ENCODE assay signal across 7 mouse cellular contexts in the genomic region with DNA sequence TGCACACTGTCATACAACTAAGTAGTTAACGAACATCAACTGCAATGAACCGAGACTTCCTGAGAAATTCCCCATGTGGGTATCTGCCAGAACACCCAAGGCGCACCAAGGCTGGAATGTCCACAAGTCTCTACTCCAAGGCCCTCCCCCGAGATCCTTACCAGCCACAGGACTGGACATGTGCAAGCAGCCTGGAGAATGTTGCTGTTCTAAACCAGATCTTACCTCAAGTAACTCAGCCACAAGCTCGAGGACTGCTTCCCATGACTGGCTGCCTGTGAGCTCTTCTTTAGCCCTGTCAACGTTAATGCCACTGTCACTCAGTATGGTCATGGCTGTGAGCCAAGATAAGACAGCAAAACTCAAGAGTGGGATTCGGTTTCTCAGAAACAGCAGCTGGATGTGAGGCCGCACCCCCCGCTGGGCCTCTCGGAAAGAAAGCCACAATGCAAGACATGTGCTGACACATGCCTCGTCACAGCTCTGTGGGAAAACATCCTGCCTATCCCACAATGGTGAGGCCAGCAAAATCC. TPM values are rescaled to one million over a fixed set of nuclear protein-coding genes. Genes with fewer than 3 reads are reported as not detected.
DNase-seq lines count a peak whose midpoint lies in the region; ATAC-seq lines count a peak whose summit lies in the region.

No protein-coding gene starts in this region.

- WGBS in midbrain, embryonic 14.5 days, result 55% methylated on average over 11 of the region's 11 CpGs

- H3K27me3 ChIP-seq in midbrain, embryonic 14.5 days (ENCODE audit: control insufficient read depth, insufficient read depth, low read length), result no peaks in the 10 kb centered on the region

- 0 out of 2 replicates have a peak, but pooled peaks cover 3% of the 10 kb centered on the region for H3K4me1 ChIP-seq in midbrain, embryonic 14.5 days (ENCODE audit: control insufficient read depth, insufficient read depth, low read length)

- no peaks in the 10 kb centered on the region for H3K36me3 ChIP-seq in midbrain, embryonic 14.5 days (ENCODE audit: control insufficient read depth, insufficient read depth, low read length)

- ATAC-seq in midbrain, embryonic 14.5 days (ENCODE audit: low FRiP score, low TSS enrichment), result no peak

- H3K27ac ChIP-seq in midbrain, embryonic 14.5 days (replicated peaks; ENCODE audit: low read depth, low read length), result no peak overlapping the region

- H3K9ac ChIP-seq in midbrain, embryonic 14.5 days (replicated peaks; ENCODE audit: low read length), result no peak overlapping the region

- intact Hi-C loops in left cerebral cortex, postnatal 25 days (cut with DNase I), result no loop called here

- H3K4me3 ChIP-seq in midbrain, embryonic 14.5 days (replicated peaks; ENCODE audit: low read depth, low read length), result no peak overlapping the region

- H3K9me3 ChIP-seq in midbrain, embryonic 14.5 days (ENCODE audit: control insufficient read depth, low read length), result no peaks in the 10 kb centered on the region

- H3K4me2 ChIP-seq in midbrain, embryonic 14.5 days (ENCODE audit: low read length), result no peak overlapping the region

- DNase-seq in urinary bladder, postnatal 14 days (ENCODE audit: low spot score), result peak; percentile 58
- DNase-seq in urinary bladder, postnatal 25 days (ENCODE audit: low spot score), result no peak
- DNase-seq in forelimb bud, embryonic 11.5 days (ENCODE audit: low read depth, low spot score), result peak; percentile 33
- peak; percentile 77 for DNase-seq in kidney, postnatal 14 days
- DNase-seq in midbrain, embryonic 14.5 days, result peak; percentile 41
- no peak for DNase-seq in left cerebral cortex, adult 18-20 months (ENCODE audit: low spot score in 2 of 2)
- no peak for DNase-seq in left cerebral cortex, postnatal 25 days (ENCODE audit: low spot score in 2 of 2)

RNA-seq across cellular contexts. Expression of gene Ston2, which starts 42.4 kb away (rescaled TPM):
- polyA plus RNA-seq in midbrain, embryonic 14.5 days (2014; fragmentation: Nextera tagmentation; extraction: Ambion mirVana), result 4.7 and 5.0 TPM in 2 replicates
- 10 to 100 TPM; 18.0 to 18.8 TPM for total RNA-seq in left cerebral cortex, adult 18-20 months (2021)
- total RNA-seq in left cerebral cortex, postnatal 25 days (2021), result 10 to 100 TPM; 14.7 to 20.0 TPM

Comparison
In these comparisons a context has a peak if more than half of its experiments do, and no peak if none do; other contexts are left out.
1. DNase-seq: peak in urinary bladder, postnatal 14 days (single experiment), forelimb bud, embryonic 11.5 days (single experiment), kidney, postnatal 14 days (single experiment) and midbrain, embryonic 14.5 days (single experiment); none in urinary bladder, postnatal 25 days (single experiment), left cerebral cortex, adult 18-20 months (0 of 2) and left cerebral cortex, postnatal 25 days (0 of 2).